Mouse (Mus musculus) stomach, embryonic 14.5 days (tissue): ENCODE measurements at regions not wholly inside any gene's neighbourhood (a gene's known extent, or its start where the extent isn't known, plus 50 kb on each side); places are given as distances from the start of the nearest gene placed in this dataset.

Source experiments
- ATAC-seq: fragments of 200-750 bp; cut with Nextera tagmentation; 2 replicates; pipeline ENCODE4 v1.8.0; 2017; ENCODE audit warnings: low read depth, moderate TSS enrichment; ENCODE audit not compliant: insufficient number of reproducible peaks, insufficient read depth, low FRiP score
- H3K27ac ChIP-seq: fragments of 300-500 bp; sonication (generic); 2 replicates; pipeline ENCODE4 v1.5.1; 2014; ENCODE audit warnings: mild to moderate bottlenecking, low read length, moderate library complexity, mixed read lengths
- H3K27me3 ChIP-seq: fragments of 300-500 bp; sonication (generic); 2 replicates; pipeline ENCODE4 v1.6.1; 2014; ENCODE audit warnings: low read length, control low read depth, mixed read lengths; ENCODE audit not compliant: control insufficient read depth, insufficient read depth
- H3K36me3 ChIP-seq: fragments of 300-500 bp; sonication (generic); 2 replicates; pipeline ENCODE4 v1.6.1; 2014; ENCODE audit warnings: mild to moderate bottlenecking, control low read depth, low read length, moderate library complexity, mixed read lengths; ENCODE audit not compliant: control insufficient read depth, insufficient read depth
- H3K4me1 ChIP-seq: fragments of 300-500 bp; sonication (generic); 2 replicates; pipeline ENCODE4 v1.6.1; 2014; ENCODE audit warnings: low read length, control low read depth, mixed read lengths; ENCODE audit not compliant: control insufficient read depth, insufficient read depth
- H3K4me2 ChIP-seq: fragments of 300-500 bp; sonication (generic); replicated peaks from 2 replicates; pipeline ENCODE4 v1.6.1; 2014; ENCODE audit warnings: low read depth, low read length, control low read depth
- H3K4me3 ChIP-seq: fragments of 300-500 bp; sonication (generic); 2 replicates; pipeline ENCODE4 v1.5.1; 2014; ENCODE audit warnings: low read depth, low read length, control low read depth
- H3K9ac ChIP-seq: fragments of 300-500 bp; sonication (generic); replicated peaks from 2 replicates; pipeline ENCODE4 v1.6.1; 2014; ENCODE audit warnings: low read depth, mild to moderate bottlenecking, control low read depth, low read length, moderate library complexity, mixed read lengths
- H3K9me3 ChIP-seq: fragments of 300-500 bp; sonication (generic); 2 replicates; pipeline ENCODE4 v1.6.1; 2016; ENCODE audit warnings: low read depth, low read length, control low read depth; ENCODE audit not compliant: control insufficient read depth
- WGBS: fragments of 180-500 bp; shearing (Covaris S2); extraction: QIAGEN DNeasy Blood & Tissue Kit; methylation state at CpG from one replicate; pipeline ENCODE4 v1.1.7; 2014; 5-methylcytosine and 5-hydroxymethylcytosine counted together

DNA sequence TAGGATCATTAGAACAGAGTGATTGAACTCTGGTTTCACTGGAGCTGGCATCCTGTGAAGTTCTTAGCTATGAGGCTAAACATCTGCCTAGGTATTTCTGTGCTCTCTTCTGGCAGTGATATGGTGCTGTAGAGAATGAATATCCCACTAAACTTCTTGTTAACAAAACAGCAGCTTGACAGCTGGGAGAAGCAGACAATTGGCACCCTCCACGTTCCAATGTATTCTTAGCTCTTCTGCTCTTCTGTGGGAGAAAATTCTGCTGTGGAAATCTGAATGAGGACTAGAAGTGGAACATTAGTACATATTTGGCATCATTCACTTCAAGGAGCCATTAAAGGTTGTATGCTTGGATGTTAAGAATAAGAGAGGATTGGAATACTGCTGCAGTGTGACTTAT, 177.0 kb upstream of the Pter start:
- Histone ChIP-seq H3K4me1 (no peaks in the 10 kb centered on the region), H3K4me2 (no peak overlapping the region), H3K9me3 (no peaks in the 10 kb centered on the region), H3K4me3 (no peak overlapping the region), H3K36me3 (no peaks in the 10 kb centered on the region), H3K27me3 (no peaks in the 10 kb centered on the region), H3K27ac (no peak overlapping the region), H3K9ac (no peak overlapping the region)
- no peak for ATAC-seq
- 71% methylated on average over 1 of the region's 1 CpGs for WGBS

DNA sequence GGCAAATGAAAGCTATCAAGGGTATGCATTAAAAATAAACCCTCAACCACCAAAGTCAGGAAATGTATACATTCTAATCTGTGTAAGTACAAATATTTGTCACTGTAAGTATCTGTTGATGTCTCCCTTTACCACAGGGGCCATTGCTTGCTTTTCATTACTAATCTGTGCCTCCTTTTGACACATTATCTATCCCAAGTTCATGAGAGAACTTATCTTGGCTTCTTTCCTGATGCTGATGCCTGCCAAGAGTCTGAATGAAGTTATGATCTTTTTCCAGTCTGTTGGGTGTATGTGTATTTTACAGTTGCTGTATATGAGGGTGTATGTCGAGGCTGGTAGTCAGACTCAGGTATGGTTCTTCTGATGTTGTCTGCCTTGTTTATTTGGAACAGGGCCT, 165.0 kb upstream of the Pter start:
- Histone ChIP-seq H3K9ac (no peak overlapping the region), H3K27me3 (no peaks in the 10 kb centered on the region)

DNA sequence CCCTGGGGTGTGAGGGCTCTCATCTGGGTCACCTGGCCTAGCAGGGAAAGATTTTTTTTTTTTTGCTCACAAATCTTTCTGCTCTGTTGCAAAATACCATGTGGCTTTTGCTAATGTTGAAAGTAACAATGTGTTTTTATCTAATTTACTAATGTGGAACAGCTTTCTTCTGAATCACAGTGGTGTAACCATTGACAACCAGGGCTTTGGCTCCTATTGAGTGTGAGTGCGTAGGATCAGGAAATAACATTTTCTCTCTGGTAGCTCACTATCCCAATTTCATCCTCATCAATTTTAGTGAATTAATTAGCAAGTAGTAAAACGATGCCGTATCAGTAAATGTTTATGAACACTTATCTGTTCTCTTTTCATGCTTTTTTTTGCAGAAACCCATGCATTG, 163.9 kb upstream of the Pter start:
- Histone ChIP-seq H3K4me3 (no peak overlapping the region), H3K4me2 (no peak overlapping the region), H3K27me3 (no peaks in the 10 kb centered on the region), H3K9me3 (no peaks in the 10 kb centered on the region), H3K4me1 (no peaks in the 10 kb centered on the region), H3K9ac (no peak overlapping the region), H3K27ac (no peak overlapping the region), H3K36me3 (no peaks in the 10 kb centered on the region)
- WGBS, result 90% methylated on average over 3 of the region's 3 CpGs
- ATAC-seq, result no peak

More for the DNA sequence above, 165.0 kb upstream of the Pter start:
- H3K27ac ChIP-seq, result no peak overlapping the region
- no peaks in the 10 kb centered on the region for H3K9me3 ChIP-seq
- H3K4me2 ChIP-seq, result no peak overlapping the region
- no peaks in the 10 kb centered on the region for H3K36me3 ChIP-seq
- no peak for ATAC-seq
- no peaks in the 10 kb centered on the region for H3K4me1 ChIP-seq
- H3K4me3 ChIP-seq, result no peak overlapping the region
- WGBS, result 50% methylated on average over 1 of the region's 1 CpGs

DNA sequence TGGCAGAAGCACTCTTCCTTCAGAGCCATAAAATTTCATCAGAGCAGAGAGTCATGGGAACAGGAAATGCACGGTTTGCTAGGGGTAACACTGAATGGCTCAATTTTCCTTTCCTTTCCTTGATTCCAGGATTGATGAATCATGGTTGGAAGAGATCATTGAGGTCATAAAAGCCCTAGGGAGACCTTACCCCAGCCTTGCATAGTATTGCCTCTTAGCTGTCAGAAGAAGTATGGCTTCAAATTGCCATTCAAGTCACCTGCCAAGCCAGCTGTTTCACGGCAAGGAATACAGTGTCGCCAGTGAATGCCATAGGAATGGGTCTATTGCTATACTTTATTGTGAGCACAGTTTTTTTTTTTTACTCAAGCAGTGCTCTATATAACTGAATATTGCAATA, 162.4 kb upstream of the Pter start:
- ATAC-seq, result no peak
- Histone ChIP-seq H3K4me3 (no peak overlapping the region), H3K4me2 (no peak overlapping the region), H3K9ac (no peak overlapping the region), H3K36me3 (no peaks in the 10 kb centered on the region), H3K27ac (no peak overlapping the region), H3K9me3 (no peaks in the 10 kb centered on the region), H3K4me1 (no peaks in the 10 kb centered on the region), H3K27me3 (no peaks in the 10 kb centered on the region)
- WGBS, result 87% methylated on average over 3 of the region's 3 CpGs

DNA sequence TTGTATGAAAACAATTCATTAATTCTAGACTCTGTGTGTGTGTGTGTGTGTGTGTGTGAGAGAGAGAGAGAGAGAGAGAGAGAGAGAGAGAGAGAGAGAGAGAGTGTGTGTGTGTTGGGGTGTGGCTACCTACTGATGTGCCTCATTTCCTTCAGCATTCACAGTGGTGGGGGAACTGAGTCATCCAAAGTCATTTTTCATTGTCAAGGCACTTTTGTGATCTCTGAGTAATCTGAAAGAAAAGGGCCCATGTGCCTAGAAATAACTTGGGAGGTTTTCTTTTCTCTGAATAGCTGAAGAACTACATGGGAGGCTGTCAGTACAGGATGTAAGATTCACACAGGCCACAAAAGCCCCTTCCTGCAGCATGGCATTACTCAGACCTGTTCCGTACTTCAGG, 159.3 kb upstream of the Pter start:
- H3K27me3 ChIP-seq, result no peaks in the 10 kb centered on the region
- no peak overlapping the region for H3K4me2 ChIP-seq
- ATAC-seq, result no peak
- no peaks in the 10 kb centered on the region for H3K9me3 ChIP-seq
- H3K4me1 ChIP-seq, result no peaks in the 10 kb centered on the region
- no peaks in the 10 kb centered on the region for H3K36me3 ChIP-seq
- H3K4me3 ChIP-seq, result no peak overlapping the region
- 74% methylated on average over 1 of the region's 1 CpGs for WGBS
- no peak overlapping the region for H3K27ac ChIP-seq
- no peak overlapping the region for H3K9ac ChIP-seq

DNA sequence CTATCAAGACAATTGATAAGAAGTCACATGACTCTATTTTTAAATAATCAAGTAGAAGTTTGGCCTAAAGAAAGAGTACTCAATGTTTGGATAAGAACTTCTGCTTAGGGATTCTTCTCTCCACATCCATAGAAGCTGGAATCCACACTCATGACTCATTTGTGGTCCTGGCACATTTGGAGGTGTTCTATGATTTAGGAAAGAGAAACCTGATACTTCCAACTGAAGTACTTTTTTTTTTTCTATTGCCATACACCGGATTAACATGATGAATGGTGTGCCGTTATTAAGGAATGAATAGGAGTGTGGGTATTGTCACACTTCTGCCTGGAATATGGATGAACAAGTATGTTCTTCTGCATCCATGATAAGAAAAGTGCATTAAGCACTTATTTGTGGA, 158.5 kb upstream of the Pter start:
- H3K4me3 ChIP-seq, result no peak overlapping the region
- no peak overlapping the region for H3K9ac ChIP-seq
- H3K9me3 ChIP-seq, result no peaks in the 10 kb centered on the region
- H3K4me1 ChIP-seq, result no peaks in the 10 kb centered on the region
- 61% methylated on average over 2 of the region's 2 CpGs for WGBS
- H3K27ac ChIP-seq, result no peak overlapping the region
- H3K4me2 ChIP-seq, result no peak overlapping the region
- no peaks in the 10 kb centered on the region for H3K27me3 ChIP-seq
- no peak for ATAC-seq
- H3K36me3 ChIP-seq, result no peaks in the 10 kb centered on the region

DNA sequence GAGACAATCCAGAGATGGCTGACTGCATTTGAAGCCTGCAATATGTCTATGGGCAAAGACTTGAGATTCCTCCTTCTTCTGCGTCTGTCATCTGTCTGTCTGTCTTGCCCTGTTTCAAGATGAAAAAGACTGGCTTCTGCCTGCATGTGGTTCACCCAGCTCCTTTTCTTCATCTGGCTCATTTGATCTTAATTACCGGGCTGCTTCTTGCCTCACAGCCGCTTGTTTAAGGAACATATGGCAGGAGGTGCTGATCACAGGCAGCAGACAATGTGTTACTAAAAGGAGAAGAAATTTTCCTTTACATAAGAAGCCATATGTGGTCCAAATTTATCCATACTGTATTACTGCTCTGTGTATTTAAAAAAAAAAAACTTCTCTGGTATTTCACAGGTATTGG, 147.0 kb upstream of the Pter start:
- H3K9ac ChIP-seq, result no peak overlapping the region
- WGBS, result 62% methylated on average over 3 of the region's 3 CpGs
- H3K4me3 ChIP-seq, result no peak overlapping the region
- no peaks in the 10 kb centered on the region for H3K9me3 ChIP-seq
- H3K4me1 ChIP-seq, result no peaks in the 10 kb centered on the region
- H3K4me2 ChIP-seq, result no peak overlapping the region
- no peaks in the 10 kb centered on the region for H3K36me3 ChIP-seq
- H3K27ac ChIP-seq, result no peak overlapping the region
- H3K27me3 ChIP-seq, result no peaks in the 10 kb centered on the region
- ATAC-seq, result no peak

DNA sequence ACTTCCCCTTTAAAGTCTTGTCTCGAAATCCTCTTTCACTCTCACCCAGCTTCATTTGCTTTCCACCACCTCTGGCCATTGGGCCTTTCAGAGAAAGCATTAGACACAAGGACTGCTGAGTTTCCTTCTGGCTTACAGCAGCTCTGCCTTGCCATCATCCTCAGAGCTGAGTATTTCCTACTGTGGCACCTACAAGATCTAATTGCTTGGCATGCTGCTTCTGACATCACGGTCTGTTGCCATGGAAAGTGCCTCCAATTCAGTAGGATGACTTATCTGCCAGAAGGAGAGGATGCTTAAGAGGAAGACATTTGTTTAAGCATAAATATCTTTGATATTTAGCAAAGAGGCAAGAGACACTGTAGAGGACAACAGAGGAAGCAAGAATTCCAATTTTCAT, 146.1 kb upstream of the Pter start:
- H3K36me3 ChIP-seq, result no peaks in the 10 kb centered on the region

DNA sequence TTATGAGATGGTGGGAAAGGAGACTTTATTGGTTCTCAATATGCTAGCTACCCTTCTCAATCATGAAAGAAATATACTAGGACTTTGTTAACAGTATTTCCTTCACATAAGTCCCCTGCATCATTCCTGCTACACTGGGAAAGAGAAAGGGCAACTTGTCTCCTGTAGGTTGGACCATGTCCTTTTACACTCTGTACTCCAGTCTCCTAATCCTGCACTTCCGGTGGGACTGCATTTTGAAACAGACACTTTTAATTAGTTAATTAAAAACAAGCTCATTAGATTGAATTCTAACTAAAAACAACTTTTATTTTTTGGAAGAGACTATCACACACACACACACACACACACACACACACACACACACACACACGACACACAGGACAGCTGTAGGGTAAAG, 131.2 kb upstream of the Pter start:
- Histone ChIP-seq H3K9me3 (no peaks in the 10 kb centered on the region), H3K4me1 (no peaks in the 10 kb centered on the region), H3K27me3 (no peaks in the 10 kb centered on the region), H3K9ac (no peak overlapping the region), H3K36me3 (no peaks in the 10 kb centered on the region), H3K27ac (no peak overlapping the region), H3K4me3 (no peak overlapping the region), H3K4me2 (no peak overlapping the region)
- ATAC-seq, result no peak
- WGBS, result 66% methylated on average over 2 of the region's 2 CpGs

More for the DNA sequence above, 146.1 kb upstream of the Pter start:
- Histone ChIP-seq H3K4me1 (no peaks in the 10 kb centered on the region), H3K27me3 (no peaks in the 10 kb centered on the region), H3K9ac (no peak overlapping the region), H3K9me3 (no peaks in the 10 kb centered on the region), H3K4me2 (no peak overlapping the region), H3K4me3 (no peak overlapping the region), H3K27ac (no peak overlapping the region)
- no peak for ATAC-seq
- 59% methylated on average over 2 of the region's 2 CpGs for WGBS
